Mouse (Mus musculus) layer of hippocampus, adult 9-11 months (tissue): Measurements from ENCODE around the gene Acadl.

ENCODE experiments used
- DNase-seq: peaks from one replicate; pipeline ENCODE4 v3.0.0; 2022

The Acadl gene

GRCm38 (mm10) chr1:66862712-66863511 is at the start of gene Acadl:
TSS of gene Acadl (minus strand) at chr1:66863277.
- DNase-seq = peak; percentile 57

- no peak for DNase-seq
These were observed 49.2 kb upstream of the Acadl start for GRCm38 (mm10) chr1:66912305-66912704.

GRCm38 (mm10) chr1:66902566-66902965 is 39.5 kb upstream of the Acadl start:
- DNase-seq = no peak

GRCm38 (mm10) chr1:66900946-66901345 is 37.9 kb upstream of the Acadl start:
- no peak for DNase-seq

- no peak for DNase-seq
These were observed 35.2 kb upstream of the Acadl start for GRCm38 (mm10) chr1:66898261-66898660.

GRCm38 (mm10) chr1:66896556-66896955 is 33.5 kb upstream of the Acadl start:
- no peak for DNase-seq

GRCm38 (mm10) chr1:66896125-66896524 is 33.0 kb upstream of the Acadl start:
- no peak for DNase-seq

- DNase-seq = peak; percentile 44
These were observed 32.7 kb upstream of the Acadl start for GRCm38 (mm10) chr1:66895837-66896118.

- no peak for DNase-seq
These were observed 32.2 kb upstream of the Acadl start for GRCm38 (mm10) chr1:66895093-66895836.

GRCm38 (mm10) chr1:66887175-66887574 is 24.1 kb upstream of the Acadl start:
- DNase-seq = no peak

- DNase-seq = no peak
These were observed 17.1 kb upstream of the Acadl start for GRCm38 (mm10) chr1:66880217-66880616.

- no peak for DNase-seq
These were observed 11.7 kb upstream of the Acadl start for GRCm38 (mm10) chr1:66874740-66875139.

- DNase-seq = no peak
These were observed 8.5 kb upstream of the Acadl start for GRCm38 (mm10) chr1:66871591-66871990.

- no peak for DNase-seq
These were observed 2.6 kb upstream of the Acadl start for GRCm38 (mm10) chr1:66865633-66866032.

- DNase-seq = no peak
These were observed 841 bp upstream of the Acadl start for GRCm38 (mm10) chr1:66863741-66864495.

- DNase-seq = no peak
These were observed 1.1 kb downstream of the Acadl start for GRCm38 (mm10) chr1:66861764-66862672.

- DNase-seq = no peak
These were observed 15.6 kb downstream of the Acadl start for GRCm38 (mm10) chr1:66847506-66847905.

- DNase-seq = no peak
These were observed 17.3 kb downstream of the Acadl start for GRCm38 (mm10) chr1:66845690-66846318.

- no peak for DNase-seq
These were observed 21.1 kb downstream of the Acadl start for GRCm38 (mm10) chr1:66841938-66842337.

GRCm38 (mm10) chr1:66841510-66841909 is 21.6 kb downstream of the Acadl start:
- DNase-seq = no peak

GRCm38 (mm10) chr1:66839755-66840438 is 23.2 kb downstream of the Acadl start:
- no peak for DNase-seq
